Mouse (Mus musculus) urinary bladder, adult 18-20 months (tissue): ENCODE measurements around the gene Hinfp.

ENCODE experiments used
- DNase-seq, 2 experiments: peaks; one replicate each; pipeline ENCODE4 v3.0.0; 2022; ENCODE audit warnings: low spot score in 2 of 2, mixed read lengths in 2 of 2

Hinfp gene

GRCm38 (mm10) chr9:44259014-44259413, 46.5 kb downstream of the Hinfp start:
- no peak for DNase-seq

- no peak for DNase-seq
Measured at GRCm38 (mm10) chr9:44256213-44256612, 49.3 kb downstream of the Hinfp start.

GRCm38 (mm10) chr9:44255136-44255521, 50.3 kb downstream of the Hinfp start:
- DNase-seq: no peak

- DNase-seq: no peak
Measured at GRCm38 (mm10) chr9:44254508-44255135, 50.8 kb downstream of the Hinfp start.

- no peak for DNase-seq
Measured at GRCm38 (mm10) chr9:44253441-44253840, 52.0 kb downstream of the Hinfp start.

GRCm38 (mm10) chr9:44251314-44251713, 54.2 kb downstream of the Hinfp start, which contains the start of gene Pdzd3:
TSS of gene Pdzd3 (minus strand) at chr9:44251471.
- no peak for DNase-seq

- no peak for DNase-seq
Measured at GRCm38 (mm10) chr9:44250445-44250844, 55.0 kb downstream of the Hinfp start.

GRCm38 (mm10) chr9:44249181-44250146, 56.0 kb downstream of the Hinfp start:
- DNase-seq: peak; percentile 25 to 45

- DNase-seq: no peak
Measured at GRCm38 (mm10) chr9:44247907-44248306, 57.6 kb downstream of the Hinfp start.

- no peak for DNase-seq
Measured at GRCm38 (mm10) chr9:44243621-44244020, 61.9 kb downstream of the Hinfp start.
